Mouse (Mus musculus) MEL (cell line): ENCODE data around the gene Elobl.

ENCODE experiments used
- CTCF ChIP-seq, 3 experiments: IDR thresholded peaks in 2 of 3; conservative IDR thresholded peaks in 1 of 3; 2 replicates each; pipeline ENCODE4 v1.5.1; 2011 to 2012; ENCODE audit warnings: low read length in 3 of 3, low read depth in 2 of 3, mild to moderate bottlenecking in 2 of 3, improper control_type of control experiment in 1 of 3, inconsistent platforms in 1 of 3, mixed read lengths in 1 of 3, moderate library complexity in 1 of 3; ENCODE audit not compliant: control insufficient read depth in 1 of 3, insufficient read depth in 1 of 3, poor library complexity in 1 of 3, severe bottlenecking in 1 of 3
- EP300 ChIP-seq, 2 experiments: IDR thresholded peaks; 2 replicates each; pipeline ENCODE4 v1.6.1; 2011; ENCODE audit warnings: improper control_type of control experiment in 2 of 2, low read length in 2 of 2, low read depth in 1 of 2, mild to moderate bottlenecking in 1 of 2
- MAFK ChIP-seq: IDR thresholded peaks from 2 replicates; pipeline ENCODE4 v1.6.1; 2011; ENCODE audit warnings: low read depth, mild to moderate bottlenecking, low read length, improper control_type of control experiment, borderline replicate concordance
- MAX ChIP-seq: IDR thresholded peaks from 2 replicates; pipeline ENCODE4 v1.6.1; 2011; ENCODE audit warnings: low read length, improper control_type of control experiment
- MAZ ChIP-seq: IDR thresholded peaks from 2 replicates; pipeline ENCODE4 v1.6.1; 2012; ENCODE audit warnings: low read depth, mild to moderate bottlenecking, inconsistent platforms, low read length, improper control_type of control experiment
- MYC ChIP-seq: IDR thresholded peaks from 2 replicates; pipeline ENCODE4 v1.6.1; 2011; ENCODE audit warnings: low read depth, mild to moderate bottlenecking, low read length, improper control_type of control experiment, moderate library complexity
- NELFE ChIP-seq: IDR thresholded peaks from 2 replicates; pipeline ENCODE4 v1.6.1; 2011; ENCODE audit warnings: low read depth, low read length, improper control_type of control experiment
- NRF1 ChIP-seq: IDR thresholded peaks from 2 replicates; pipeline ENCODE4 v1.6.1; 2014; ENCODE audit warnings: low read depth, mild to moderate bottlenecking, inconsistent platforms, low read length, improper control_type of control experiment, moderate library complexity; ENCODE audit not compliant: poor library complexity, insufficient read depth, severe bottlenecking
- RAD21 ChIP-seq: IDR thresholded peaks from 2 replicates; pipeline ENCODE4 v1.6.1; 2011; ENCODE audit warnings: mild to moderate bottlenecking, low read depth, low read length, improper control_type of control experiment
- SMC3 ChIP-seq: IDR thresholded peaks from 2 replicates; pipeline ENCODE4 v1.6.1; 2011; ENCODE audit warnings: low read depth, low read length, improper control_type of control experiment
- TBP ChIP-seq: IDR thresholded peaks from 2 replicates; pipeline ENCODE4 v1.8.0; 2011; ENCODE audit warnings: low read depth, low read length, improper control_type of control experiment
- TCF12 ChIP-seq: IDR thresholded peaks from 2 replicates; pipeline ENCODE4 v1.6.1; 2014; ENCODE audit warnings: low read depth, mild to moderate bottlenecking, inconsistent platforms, low read length, improper control_type of control experiment, moderate library complexity
- ZC3H11A ChIP-seq: IDR thresholded peaks from 2 replicates; pipeline ENCODE4 v1.6.1; 2012; ENCODE audit warnings: low read depth, mild to moderate bottlenecking, inconsistent platforms, low read length, improper control_type of control experiment
- ZKSCAN1 ChIP-seq: IDR thresholded peaks from 2 replicates; pipeline ENCODE4 v1.6.1; 2012; ENCODE audit warnings: low read depth, mild to moderate bottlenecking, inconsistent platforms, low read length, improper control_type of control experiment, moderate library complexity

GRCm38 (mm10) chr11:88994492-88994891 is 27.8 kb upstream of the Elobl start:
- no peak for TF ChIP-seq TBP
- TF ChIP-seq ZC3H11A: no peak
- no peak for TF ChIP-seq MYC
- TF ChIP-seq CTCF (IDR thresholded peaks at IDR 0.05 in 2 of 3, conservative IDR thresholded peaks at IDR 0.05 in 1 of 3; ENCODE audit: control insufficient read depth in 1 of 3, insufficient read depth in 1 of 3, low read depth in 2 of 3, low read length in 3 of 3, poor library complexity in 1 of 3, severe bottlenecking in 1 of 3): no peak
- TF ChIP-seq ZKSCAN1: no peak
- no peak for TF ChIP-seq MAFK
- no peak for TF ChIP-seq SMC3
- no peak for TF ChIP-seq NRF1
- no peak for TF ChIP-seq MAZ
- no peak for TF ChIP-seq RAD21
- no peak for TF ChIP-seq MAX
- no peak for TF ChIP-seq TCF12
- TF ChIP-seq EP300 (IDR thresholded peaks at IDR 0.05; ENCODE audit: low read depth in 1 of 2, low read length in 2 of 2): no peak
- TF ChIP-seq NELFE: no peak
